Mouse (Mus musculus): Measurements from ENCODE around the gene Taar7f. TPM values are rescaled to one million over a fixed set of nuclear protein-coding genes. Genes with fewer than 3 reads are reported as not detected.

The Taar7f gene
- polyA plus RNA-seq, 1 experiment, result not detected

Other genes starting within 250 kb of the Taar7f start
- gene Vnn3, start 198.0 kb upstream of the Taar7f start, polyA plus RNA-seq (2012; rRNA removed), result 0.44 and 0.94 TPM in 2 replicates
- 1.7 and 2.0 TPM in 2 replicates for gene Vnn1, start 154.8 kb upstream of the Taar7f start, polyA plus RNA-seq (2012; rRNA removed)
- not detected in 2 replicates for gene Taar1, start 129.2 kb upstream of the Taar7f start, polyA plus RNA-seq (2012; rRNA removed)
- not detected in 2 replicates for gene Taar2, start 110.9 kb upstream of the Taar7f start, polyA plus RNA-seq (2012; rRNA removed)
- gene Taar3, start 100.0 kb upstream of the Taar7f start, polyA plus RNA-seq (2012; rRNA removed), result not detected in 2 replicates
- gene Taar4, start 89.0 kb upstream of the Taar7f start, polyA plus RNA-seq (2012; rRNA removed), result not detected in 2 replicates
- gene Taar5, start 78.8 kb upstream of the Taar7f start, polyA plus RNA-seq (2012; rRNA removed), result not detected in 2 replicates
- not detected in 2 replicates for gene Taar6, start 63.9 kb upstream of the Taar7f start, polyA plus RNA-seq (2012; rRNA removed)
- gene Taar7a, start 56.0 kb upstream of the Taar7f start, polyA plus RNA-seq (2012; rRNA removed), result not detected in 2 replicates
- not detected in 2 replicates for gene Taar7b, start 49.6 kb upstream of the Taar7f start, polyA plus RNA-seq (2012; rRNA removed)
- not detected in 2 replicates for gene Taar7d, start 22.3 kb upstream of the Taar7f start, polyA plus RNA-seq (2012; rRNA removed)
- gene Taar7e, start 11.9 kb upstream of the Taar7f start, polyA plus RNA-seq (2012; rRNA removed), result not detected in 2 replicates
- gene Taar8a, start 27.0 kb downstream of the Taar7f start, polyA plus RNA-seq (2012; rRNA removed), result not detected in 2 replicates
- not detected in 2 replicates for gene Taar8b, start 42.8 kb downstream of the Taar7f start, polyA plus RNA-seq (2012; rRNA removed)
- not detected in 2 replicates for gene Taar8c, start 52.4 kb downstream of the Taar7f start, polyA plus RNA-seq (2012; rRNA removed)
- not detected in 2 replicates for gene Taar9, start 60.0 kb downstream of the Taar7f start, polyA plus RNA-seq (2012; rRNA removed)
- gene Stx7, start 99.8 kb downstream of the Taar7f start, polyA plus RNA-seq (2012; rRNA removed), result 95.0 and 124 TPM in 2 replicates
- 12.8 and 14.9 TPM in 2 replicates for gene Moxd1, start 174.0 kb downstream of the Taar7f start, polyA plus RNA-seq (2012; rRNA removed)

All from urinary bladder, adult 2 months (tissue).